11 mouse cellular contexts compared by ENCODE assay signal in the genomic region with DNA sequence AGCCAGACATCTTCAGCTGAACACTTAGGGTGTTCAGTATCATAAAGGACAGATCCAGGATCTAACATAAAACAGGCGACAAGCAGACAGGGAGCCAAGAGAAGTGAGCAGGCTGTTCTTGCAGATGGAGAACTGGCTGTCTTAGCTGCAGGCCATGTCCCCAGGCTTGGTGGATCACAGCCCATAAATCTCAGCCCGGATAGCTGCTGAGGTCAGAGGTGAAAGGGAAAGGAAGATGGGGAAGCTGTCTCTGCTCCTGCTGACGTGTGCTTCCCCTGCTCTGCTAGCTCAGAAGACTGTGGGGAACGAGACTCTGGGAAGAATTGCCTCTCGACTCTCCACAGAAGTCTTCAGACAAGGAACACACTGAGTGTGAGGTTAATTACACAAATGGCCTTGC.
DNase-seq lines count a peak whose midpoint lies in the region; ATAC-seq and TF ChIP-seq lines count a peak whose summit lies in the region.
"Had no signal": no experiment of that assay in that cellular context is flagged by ENCODE, and none has a peak within 500 bp of the region (broad histone marks: within the 10 kb centered on the region; RNA-seq: fewer than 3 reads in every experiment).

No protein-coding gene starts in this region.

- WGBS in lung, adult 2 months, result 22% methylated on average over 5 of the region's 5 CpGs
- WGBS in kidney, adult 2 months, result 32% methylated on average over 5 of the region's 5 CpGs
- WGBS in liver, postnatal 0 days (ENCODE audit: insufficient replicate concordance), result 37% methylated on average over 5 of the region's 5 CpGs
- WGBS in midbrain, embryonic 15.5 days, result 65% methylated on average over 5 of the region's 5 CpGs

- no peaks in the 10 kb centered on the region for H3K36me3 ChIP-seq in kidney, adult 2 months (ENCODE audit: control insufficient read depth, insufficient read depth, low read length)
- H3K36me3 ChIP-seq in liver, postnatal 0 days (replicated peaks; ENCODE audit: insufficient read depth, low read length), result no peaks in the 10 kb centered on the region
- H3K36me3 ChIP-seq in midbrain, embryonic 15.5 days (replicated peaks), result no peaks in the 10 kb centered on the region
- H3K36me3 ChIP-seq: limb, embryonic 13.5 days had no signal

- no peak for TF ChIP-seq CTCF in lung, adult 2 months (IDR thresholded peaks at IDR 0.05; ENCODE audit: insufficient read depth, low read length)
- no peak for TF ChIP-seq CTCF in kidney, adult 2 months (conservative IDR thresholded peaks at IDR 0.05; ENCODE audit: insufficient read depth, insufficient read length, low read depth, low read length)
- no peak for TF ChIP-seq CTCF in liver, postnatal 0 days (IDR thresholded peaks at IDR 0.05; ENCODE audit: low read depth)

- no peak overlapping the region for H3K9ac ChIP-seq in liver, postnatal 0 days (replicated peaks)
- no peak overlapping the region for H3K9ac ChIP-seq in midbrain, embryonic 15.5 days
- H3K9ac ChIP-seq: hindbrain, embryonic 14.5 days; limb, embryonic 13.5 days had no signal

- peak; percentile 51 to 65 for DNase-seq in lung, adult 18-20 months
- DNase-seq in lung, adult 2 months, result no peak
- peak; percentile 61 for DNase-seq in kidney, adult 2 months
- no peak for DNase-seq in liver, postnatal 0 days
- peak; percentile 45 for DNase-seq in testis, postnatal 14 days (ENCODE audit: low spot score)
- DNase-seq: right cerebral cortex, postnatal 25 days had no signal

- no peaks in the 10 kb centered on the region for H3K4me1 ChIP-seq in lung, adult 2 months (ENCODE audit: control insufficient read depth, insufficient read depth, low read length)
- H3K4me1 ChIP-seq in kidney, adult 2 months (ENCODE audit: control insufficient read depth, insufficient read depth, low read length), result no peaks in the 10 kb centered on the region
- H3K4me1 ChIP-seq in liver, postnatal 0 days (ENCODE audit: insufficient read depth), result peaks cover 2% of the 10 kb centered on the region; the same call in 1 of the 2 replicates
- peaks cover 15% of the 10 kb centered on the region for H3K4me1 ChIP-seq in midbrain, embryonic 15.5 days

- no peak overlapping the region for H3K4me3 ChIP-seq in lung, adult 2 months (replicated peaks; ENCODE audit: extremely low read depth, low read depth, low read length)
- no peak overlapping the region for H3K4me3 ChIP-seq in kidney, adult 2 months (ENCODE audit: insufficient read depth, low read depth, low read length)
- no peak overlapping the region for H3K4me3 ChIP-seq in liver, postnatal 0 days (ENCODE audit: low read depth, low read length)
- no peak overlapping the region for H3K4me3 ChIP-seq in midbrain, embryonic 15.5 days
- H3K4me3 ChIP-seq: limb, embryonic 13.5 days; myocyte had no signal

- H3K27me3 ChIP-seq in kidney, adult 2 months (replicated peaks; ENCODE audit: control insufficient read depth, insufficient read depth, low read length), result no peaks in the 10 kb centered on the region
- no peaks in the 10 kb centered on the region for H3K27me3 ChIP-seq in liver, postnatal 0 days (ENCODE audit: insufficient read depth, low read length)
- no peaks in the 10 kb centered on the region for H3K27me3 ChIP-seq in midbrain, embryonic 15.5 days (replicated peaks)
- H3K27me3 ChIP-seq: limb, embryonic 13.5 days had no signal

- TF ChIP-seq EP300 in liver, postnatal 0 days (IDR thresholded peaks at IDR 0.05; ENCODE audit: low read depth), result no peak

- no peak overlapping the region for H3K4me2 ChIP-seq in liver, postnatal 0 days (ENCODE audit: low read depth, low read length)
- H3K4me2 ChIP-seq in midbrain, embryonic 15.5 days, result no peak overlapping the region
- H3K4me2 ChIP-seq: hindbrain, embryonic 14.5 days; limb, embryonic 13.5 days had no signal

- H3K9me3 ChIP-seq in liver, postnatal 0 days (ENCODE audit: low read length), result no peaks in the 10 kb centered on the region
- H3K9me3 ChIP-seq in midbrain, embryonic 15.5 days, result no peaks in the 10 kb centered on the region
- H3K9me3 ChIP-seq: limb, embryonic 13.5 days had no signal

- no peak for TF ChIP-seq POLR2A in lung, adult 2 months (IDR thresholded peaks at IDR 0.05; ENCODE audit: borderline replicate concordance, extremely low read depth, low read depth, low read length)
- TF ChIP-seq POLR2A in kidney, adult 2 months (IDR thresholded peaks at IDR 0.05; ENCODE audit: low read depth, low read length), result no peak

- peak overlapping the region; percentile 73; the same call in 1 of the 2 replicates for H3K27ac ChIP-seq in kidney, adult 2 months (ENCODE audit: insufficient read depth, low read depth, low read length)
- H3K27ac ChIP-seq in liver, postnatal 0 days (ENCODE audit: low read depth), result peak overlapping the region; percentile 55
- H3K27ac ChIP-seq in midbrain, embryonic 15.5 days, result no peak overlapping the region
- H3K27ac ChIP-seq: hindbrain, embryonic 14.5 days; limb, embryonic 13.5 days had no signal

- peak; percentile 38; the same call in 1 of the 2 replicates for ATAC-seq in liver, postnatal 0 days
- no peak for ATAC-seq in megakaryocyte, adult 5-6 weeks (ENCODE audit: poor library complexity, severe bottlenecking)
- no peak for ATAC-seq in midbrain, embryonic 15.5 days (replicated peaks)

Comparison
In these comparisons a context has a peak if more than half of its experiments do, and no peak if none do; other contexts are left out.
1. DNase-seq: peak in lung, adult 18-20 months (2 of 2), kidney, adult 2 months (single experiment) and testis, postnatal 14 days (single experiment); none in lung, adult 2 months (single experiment) and liver, postnatal 0 days (single experiment).